Mouse (Mus musculus): ENCODE measurements around the gene Dst.

The Dst gene

GRCm38 (mm10) chr1:33908191-33908962 is at the start of gene Dst:
Gene Dst, plus strand, starts transcription at chr1:33908225.
- peak; percentile 29 for DNase-seq

DNA sequence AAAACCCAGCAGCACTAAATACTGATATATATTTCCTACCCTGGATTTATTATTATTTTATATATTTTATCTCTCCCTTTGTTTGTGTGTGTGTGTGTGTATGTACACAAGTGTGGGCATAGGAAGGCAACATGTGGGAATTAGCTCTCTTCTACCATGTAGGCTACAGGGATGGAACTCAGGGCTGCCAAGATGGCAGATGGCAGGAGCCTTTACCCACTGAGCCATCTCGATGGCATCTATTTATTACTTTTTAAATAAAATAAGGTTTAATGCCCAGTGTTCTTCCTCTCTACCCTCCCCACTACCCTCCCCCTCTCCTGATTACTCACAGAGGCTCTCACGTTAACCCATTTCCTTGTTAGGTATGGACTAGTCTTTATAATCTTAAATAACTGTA is 39.0 kb upstream of the Dst start:
- no peak for DNase-seq

GRCm38 (mm10) chr1:33869437-33869836 is 38.6 kb upstream of the Dst start:
- no peak for DNase-seq

DNA sequence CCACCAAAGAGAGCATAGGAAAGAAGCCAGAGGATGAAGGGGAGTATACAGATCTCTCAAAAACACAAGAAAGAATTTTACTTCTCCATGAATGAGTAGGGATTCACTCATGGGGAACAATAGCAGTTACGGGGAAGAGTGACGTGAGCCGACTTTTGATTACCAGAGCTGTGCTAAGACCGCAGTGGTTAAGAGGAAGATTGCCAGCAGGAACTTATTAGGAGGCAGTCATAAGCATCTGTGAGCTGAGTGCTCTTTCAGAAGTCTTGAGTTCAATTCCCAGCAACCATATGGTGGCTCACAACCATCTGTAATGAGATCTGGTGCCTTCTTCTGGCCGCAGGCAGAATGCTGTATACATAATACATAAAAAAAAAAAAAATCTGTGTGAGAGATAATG is 34.5 kb upstream of the Dst start:
- no peak for DNase-seq

DNA sequence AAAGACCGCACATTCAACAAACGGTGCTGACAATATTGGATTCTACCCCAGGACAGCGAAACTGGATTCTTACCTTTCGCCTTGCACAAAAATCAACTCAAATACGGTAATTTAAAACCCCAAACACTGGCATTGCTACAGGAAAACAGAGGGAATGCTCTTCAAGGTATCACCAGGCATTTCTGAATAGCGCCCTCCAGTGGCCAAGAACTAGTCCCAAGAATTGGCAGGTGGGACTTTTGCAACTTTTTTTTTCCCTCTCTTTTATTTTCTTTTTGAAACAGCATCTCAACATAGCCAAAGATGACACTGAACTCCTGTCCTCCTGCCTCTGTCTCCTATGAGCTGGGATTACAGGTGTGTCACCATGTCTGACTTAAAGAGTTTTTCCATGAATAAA is 32.3 kb upstream of the Dst start:
- DNase-seq = no peak

- no peak for DNase-seq
Measured at GRCm38 (mm10) chr1:33876416-33876815, 31.6 kb upstream of the Dst start.

DNA sequence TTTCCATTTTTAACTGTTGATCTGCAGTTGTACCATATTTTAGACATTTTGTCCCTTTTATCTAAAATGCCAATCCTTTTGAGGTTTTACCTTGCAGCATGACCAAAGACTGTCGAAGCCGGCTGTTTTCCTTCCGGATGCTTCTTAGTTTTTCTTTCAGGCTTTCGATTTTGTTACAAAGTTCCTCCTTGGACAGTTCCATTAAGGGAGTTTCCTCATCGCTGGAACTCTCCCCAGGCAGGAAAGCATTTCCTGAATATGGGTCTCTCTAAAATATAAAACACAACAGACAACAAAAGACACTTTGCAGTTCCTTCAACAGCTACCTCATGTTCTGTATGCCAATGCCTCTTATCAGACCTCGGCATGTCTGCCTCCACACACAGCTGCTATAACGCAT is 29.9 kb upstream of the Dst start:
- no peak for DNase-seq

- peak; percentile 56 for DNase-seq
Measured at GRCm38 (mm10) chr1:33883102-33883839, 24.8 kb upstream of the Dst start.

GRCm38 (mm10) chr1:33892784-33893183 is 15.2 kb upstream of the Dst start:
- DNase-seq = peak; percentile 48

- DNase-seq = no peak
Measured at GRCm38 (mm10) chr1:33896116-33896515, 11.9 kb upstream of the Dst start.

DNA sequence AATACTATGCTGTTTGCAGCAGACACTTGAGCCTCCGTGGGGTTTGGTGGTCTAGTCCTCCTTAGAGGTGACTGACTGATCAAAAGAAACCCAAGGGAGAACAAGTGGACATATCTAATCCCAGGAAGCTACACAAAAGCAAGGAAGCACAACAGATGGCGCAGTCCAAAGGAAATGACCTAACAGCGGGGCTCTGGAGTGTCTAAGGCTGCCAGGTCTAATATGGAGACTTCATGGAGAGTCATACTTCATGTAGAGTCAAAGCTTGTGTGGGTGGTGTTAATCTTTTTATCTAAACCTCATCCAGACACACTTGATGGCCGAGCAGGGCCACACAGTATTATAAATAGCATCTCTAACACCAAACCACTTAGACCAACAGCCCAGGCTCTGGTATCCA is 11.4 kb upstream of the Dst start:
- DNase-seq = no peak

- no peak for DNase-seq
Measured at GRCm38 (mm10) chr1:33897426-33897825, 10.6 kb upstream of the Dst start.

DNA sequence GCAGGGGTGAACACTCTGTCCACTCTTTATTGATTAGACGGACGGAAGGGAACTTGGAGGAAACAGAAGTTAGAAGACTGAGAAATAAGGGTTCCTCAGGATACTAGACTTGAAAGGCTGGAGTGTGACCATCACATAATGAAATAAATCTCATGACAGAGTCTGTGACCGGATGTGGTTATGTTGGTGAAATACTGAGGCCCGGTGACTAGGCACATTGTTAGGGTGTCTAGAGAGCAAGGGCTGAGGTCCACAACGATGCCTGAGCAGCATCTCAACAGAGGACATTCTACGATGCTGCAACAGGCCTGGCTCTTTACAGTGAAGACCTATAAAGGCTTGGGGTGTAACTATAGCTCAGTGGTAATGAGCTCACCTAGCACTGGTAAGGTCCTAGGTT is 9.7 kb upstream of the Dst start:
- no peak for DNase-seq

DNA sequence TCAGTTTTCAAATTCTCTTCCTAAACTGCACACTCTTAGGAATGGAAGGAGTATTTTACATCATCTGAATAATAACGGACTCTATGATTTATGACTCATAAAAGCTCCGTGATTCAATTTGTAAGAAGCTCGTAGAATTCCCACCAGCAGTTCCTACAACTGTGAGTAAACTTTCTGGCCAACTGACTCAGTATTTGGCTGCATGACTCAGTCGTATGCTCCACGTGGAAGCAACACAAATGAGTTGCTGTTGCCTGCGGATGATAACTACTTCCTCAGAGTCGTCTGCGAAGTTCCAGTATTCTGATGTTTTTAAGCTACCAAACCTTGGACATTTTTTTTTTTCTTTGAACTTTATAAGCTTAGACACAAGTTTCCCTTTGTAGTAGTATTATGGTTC is 7.8 kb upstream of the Dst start:
- peak; percentile 59 for DNase-seq

DNA sequence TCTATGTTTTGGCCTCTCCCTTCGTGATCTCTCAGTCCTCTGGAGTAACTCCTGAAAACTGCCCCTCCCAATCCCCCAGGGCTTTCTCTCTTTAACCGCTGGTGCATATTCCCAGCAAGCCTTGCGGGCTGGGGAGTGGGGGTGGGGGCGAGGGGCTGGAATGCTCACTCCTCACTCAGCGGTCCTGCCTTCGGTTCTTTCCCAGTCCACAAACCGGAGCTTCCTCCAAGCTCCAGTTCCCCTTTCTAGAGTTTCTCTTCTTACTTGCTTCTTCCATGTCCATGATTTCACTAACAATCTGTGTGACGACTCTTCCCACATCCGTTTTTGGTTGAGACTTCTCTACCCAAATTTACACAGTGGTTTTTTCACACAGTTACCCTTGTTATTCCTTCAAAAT is 4.4 kb upstream of the Dst start:
- no peak for DNase-seq

DNA sequence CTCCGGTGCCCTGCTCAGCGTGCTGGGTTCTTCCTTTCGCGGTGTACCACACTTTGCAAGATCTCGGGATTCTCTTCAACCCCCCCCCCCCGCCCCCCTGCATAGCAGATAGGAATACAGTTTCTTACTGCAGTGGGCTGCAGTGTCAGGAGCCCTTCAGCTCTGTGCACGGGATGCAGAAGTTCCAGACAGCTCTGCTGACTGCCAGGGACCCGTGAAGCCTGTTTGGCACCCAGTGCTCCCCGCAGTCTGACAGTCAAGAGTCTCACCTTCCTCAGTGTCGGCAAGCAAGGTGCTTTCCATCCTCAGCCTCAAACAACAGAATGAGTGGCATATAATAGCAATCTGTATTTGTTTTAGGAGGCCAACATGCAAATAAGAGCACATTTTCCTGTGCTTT is 1.8 kb upstream of the Dst start:
- no peak for DNase-seq

DNA sequence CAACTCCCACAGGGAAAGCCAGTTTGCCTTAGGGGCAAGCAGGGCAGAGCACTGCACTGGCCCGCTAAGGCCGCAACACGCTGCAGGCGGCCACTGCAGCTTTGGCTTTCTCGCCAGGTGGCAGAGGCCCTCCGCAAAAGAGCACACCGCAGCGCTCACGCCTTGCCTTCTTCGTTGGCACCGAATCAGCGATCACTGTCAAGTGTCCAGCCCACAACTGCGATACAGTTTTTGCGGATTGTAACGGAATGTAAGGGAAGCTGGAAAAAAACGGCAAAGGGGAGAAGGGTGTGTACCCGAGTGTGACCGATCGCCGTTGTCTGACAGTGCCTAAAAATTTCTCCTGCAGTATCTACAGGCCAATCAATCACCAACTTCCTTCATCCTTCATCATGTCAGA is 1.1 kb upstream of the Dst start:
- no peak for DNase-seq

DNA sequence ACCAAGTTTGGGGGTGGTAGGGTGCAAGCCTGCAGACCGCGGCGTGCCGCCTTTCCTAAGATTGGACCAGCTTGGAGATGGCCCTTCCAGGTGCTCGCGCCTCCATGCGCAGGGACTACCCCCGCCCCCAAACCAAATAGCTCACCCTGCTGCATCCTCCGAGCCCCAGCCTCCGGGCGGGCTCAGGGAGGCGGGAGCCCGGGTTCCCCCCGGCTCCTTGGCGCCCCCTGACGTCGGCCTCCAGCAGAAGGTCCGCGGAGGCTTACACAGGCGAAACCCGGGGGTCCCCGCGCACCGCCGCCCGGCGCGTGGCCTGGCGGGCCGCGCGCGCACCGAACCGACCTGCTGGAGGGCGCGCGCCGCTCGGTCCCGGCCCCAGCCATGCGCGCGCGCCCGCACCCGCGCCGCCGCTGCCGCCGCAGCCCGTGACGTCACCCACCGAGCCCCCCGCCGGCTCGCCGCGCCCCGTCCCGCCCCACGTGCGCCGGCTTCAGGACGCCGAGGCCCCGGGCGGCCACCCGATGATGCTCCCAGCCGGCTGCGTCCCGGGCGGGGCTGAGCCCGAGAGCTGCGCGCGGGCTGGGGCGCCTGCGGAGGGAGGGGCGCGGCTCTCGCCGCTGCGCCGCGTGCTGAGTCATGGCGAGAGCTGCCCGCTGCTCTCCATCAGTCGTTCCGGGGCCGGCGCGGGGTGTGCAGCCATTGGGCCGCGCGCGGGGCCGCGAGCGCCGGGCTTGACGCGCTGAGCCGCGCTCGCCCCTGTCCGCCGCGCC is 419 bp upstream of the Dst start, which contains the start of gene Bend6:
TSS of gene Bend6 (minus strand) at position 396 of the 770 bp plus-strand sequence.
- peak; percentile 84 for DNase-seq

- no peak for DNase-seq
Measured at GRCm38 (mm10) chr1:33911589-33911988, 3.6 kb downstream of the Dst start.

- DNase-seq = no peak
Measured at GRCm38 (mm10) chr1:33916554-33916953, 8.5 kb downstream of the Dst start.

DNA sequence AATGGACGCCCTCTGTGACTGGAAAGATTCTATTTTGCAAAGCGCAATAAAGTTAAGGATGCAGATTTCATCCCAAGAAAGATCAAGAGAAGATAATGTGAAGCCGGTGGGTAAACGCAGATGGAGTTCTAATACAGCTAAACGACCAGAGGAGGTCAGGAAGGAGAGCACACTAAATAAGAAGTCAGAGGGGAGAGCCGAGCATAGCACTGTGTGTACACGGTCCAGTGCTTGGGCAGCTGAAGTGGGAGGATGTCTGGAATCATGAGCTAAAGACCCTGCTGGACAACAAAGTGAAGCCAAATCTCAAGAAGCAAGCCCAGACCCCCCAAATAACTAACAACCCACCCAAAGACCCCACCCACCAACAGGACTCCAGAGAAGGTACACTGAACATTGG is 14.9 kb downstream of the Dst start:
- no peak for DNase-seq

DNA sequence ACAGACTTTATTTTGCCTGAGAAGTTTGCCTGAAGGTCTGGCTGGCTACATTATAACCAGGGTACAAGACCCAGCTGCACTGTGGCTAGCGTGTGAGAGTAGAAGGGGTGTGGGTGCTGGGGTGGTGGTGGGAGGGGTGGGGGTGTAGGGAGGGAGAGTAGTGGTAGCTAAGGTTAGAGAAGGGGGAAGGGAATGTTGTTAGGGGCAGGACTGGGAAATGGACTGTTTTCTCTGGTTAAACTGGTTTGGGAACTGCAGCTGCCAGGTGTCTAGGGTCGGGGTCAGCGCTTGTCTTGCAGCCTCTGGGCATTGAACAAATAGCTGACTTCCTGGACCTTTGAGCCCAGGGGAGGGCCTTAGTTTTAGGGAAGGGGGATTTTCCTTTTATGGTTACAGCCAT is 17.3 kb downstream of the Dst start:
- DNase-seq = no peak

DNA sequence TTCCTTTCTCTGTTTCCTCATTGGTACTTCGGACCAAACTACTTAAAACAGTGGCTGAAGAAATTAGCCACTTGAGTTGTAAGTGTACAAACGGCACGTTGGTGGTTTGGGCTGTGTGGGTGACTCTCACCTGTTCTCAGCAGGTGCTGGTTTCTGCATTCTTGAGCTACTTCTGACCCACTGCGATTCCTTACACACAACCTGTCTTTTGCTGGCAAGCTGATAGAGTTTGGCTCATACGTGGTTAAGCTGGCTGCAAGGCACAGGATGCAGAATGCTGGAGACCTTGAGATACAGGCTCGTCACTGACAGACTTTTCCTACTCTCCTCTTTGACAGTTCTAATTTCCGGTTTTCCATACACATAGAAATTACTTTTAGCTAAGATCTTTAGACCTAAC is 19.4 kb downstream of the Dst start:
- no peak for DNase-seq

DNA sequence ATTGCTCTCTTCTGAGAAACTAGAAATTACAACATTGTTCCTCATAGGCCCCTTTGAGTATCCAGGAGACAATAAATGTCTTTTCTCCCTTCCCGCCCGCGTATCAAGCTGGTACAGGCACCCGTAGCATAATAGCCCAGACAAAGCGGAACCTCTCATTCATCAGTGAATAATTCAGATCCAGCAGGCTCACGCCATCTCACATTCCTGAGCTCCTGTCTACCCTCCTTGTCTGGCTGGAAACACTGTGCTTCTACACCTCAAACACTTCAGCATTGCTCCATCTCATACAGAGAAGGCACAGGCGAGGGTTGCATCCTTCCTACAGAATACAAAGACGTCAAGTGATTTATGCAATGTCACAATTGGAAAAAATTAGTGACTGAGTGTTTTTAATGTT is 23.8 kb downstream of the Dst start:
- no peak for DNase-seq
